Mouse (Mus musculus): ENCODE measurements around the gene Ccdc86. TPM values are rescaled to one million over a fixed set of nuclear protein-coding genes. Genes with fewer than 3 reads are reported as not detected.

The Ccdc86 gene
- polyA plus RNA-seq, 1 experiment = 25.4 TPM

DNA sequence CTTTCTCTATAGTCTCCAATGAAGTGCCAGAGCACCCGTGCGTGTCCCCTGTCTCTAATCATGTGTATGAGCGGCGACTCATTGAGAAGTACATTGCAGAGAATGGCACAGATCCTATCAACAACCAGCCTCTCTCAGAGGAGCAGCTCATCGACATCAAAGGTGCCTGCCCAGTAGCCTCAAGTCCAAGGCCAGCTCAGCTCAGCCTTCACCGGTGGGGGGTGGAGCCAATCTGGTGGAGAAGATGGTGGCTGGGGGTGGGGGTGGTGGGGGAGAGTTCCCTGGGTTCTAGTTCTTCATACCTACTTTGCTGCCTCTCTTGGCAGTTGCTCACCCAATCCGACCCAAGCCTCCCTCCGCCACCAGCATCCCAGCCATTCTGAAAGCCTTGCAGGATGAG lies 51.6 kb downstream of the Ccdc86 start:
- Histone ChIP-seq H3K4me1 (peaks cover 38% of the 10 kb centered on the region), H3K4me3 (replicated peaks) (no peak overlapping the region), H3K9me3 (no peaks in the 10 kb centered on the region), H3K27me3 (replicated peaks) (no peaks in the 10 kb centered on the region), H3K36me3 (replicated peaks; ENCODE audit: low read length) (peaks cover 57% of the 10 kb centered on the region)
- TF ChIP-seq FLI1 (IDR thresholded peaks at IDR 0.05; ENCODE audit: low read length) = no peak
- no peak for TF ChIP-seq GATA1 (IDR thresholded peaks at IDR 0.05; ENCODE audit: borderline replicate concordance, low read length)

DNA sequence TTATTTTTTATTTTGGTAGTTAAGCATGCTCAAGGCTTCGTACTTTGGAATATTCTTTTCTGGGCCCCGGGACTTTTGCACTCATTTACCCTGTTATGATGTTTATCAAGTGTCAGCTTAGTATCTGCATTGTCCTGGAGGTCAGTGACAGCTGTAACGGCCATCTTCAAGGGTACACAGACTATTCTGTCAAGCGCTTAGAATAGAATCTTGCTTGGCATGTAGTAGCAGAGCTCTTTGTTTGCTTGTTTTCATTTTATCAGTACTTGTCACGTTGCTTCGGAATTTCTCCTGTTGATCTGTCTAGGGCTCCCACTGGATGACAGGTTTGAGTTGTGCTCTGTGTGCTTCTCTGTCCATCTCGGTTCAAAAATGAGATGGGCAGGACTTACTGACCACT lies 52.2 kb downstream of the Ccdc86 start:
- Histone ChIP-seq H3K4me3 (replicated peaks) (no peak overlapping the region), H3K27me3 (replicated peaks) (no peaks in the 10 kb centered on the region), H3K36me3 (replicated peaks; ENCODE audit: low read length) (peaks cover 50% of the 10 kb centered on the region)

DNA sequence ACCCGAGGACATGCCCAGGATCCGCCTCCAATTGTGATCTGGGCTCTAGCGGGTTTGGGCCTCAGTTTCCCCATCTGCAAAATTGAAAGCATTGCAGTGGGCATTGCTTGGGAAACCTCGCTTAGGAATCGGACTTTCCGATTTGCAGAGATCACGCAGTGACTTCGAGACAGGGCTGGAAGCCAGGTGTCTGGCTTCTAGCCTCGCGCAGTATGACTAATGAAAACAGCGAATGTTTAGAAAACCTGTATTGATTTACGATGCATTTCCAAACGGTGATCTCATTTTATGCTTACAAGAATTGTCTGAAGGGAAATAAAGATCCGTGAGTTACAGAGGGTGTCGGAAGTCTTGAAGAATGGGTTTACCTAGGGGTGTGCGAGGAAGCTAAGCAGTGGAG lies 53.4 kb downstream of the Ccdc86 start:
- Histone ChIP-seq H3K27me3 (replicated peaks) (no peaks in the 10 kb centered on the region), H3K9me3 (no peaks in the 10 kb centered on the region), H3K4me3 (replicated peaks) (peak overlapping the region; percentile 96), H3K36me3 (replicated peaks; ENCODE audit: low read length) (peaks cover 39% of the 10 kb centered on the region), H3K4me1 (peaks cover 38% of the 10 kb centered on the region)
- TF ChIP-seq FLI1 (IDR thresholded peaks at IDR 0.05; ENCODE audit: low read length) (no peak), GATA1 (IDR thresholded peaks at IDR 0.05; ENCODE audit: borderline replicate concordance, low read length) (no peak)

More for the DNA sequence above, 52.2 kb downstream of the Ccdc86 start:
- H3K4me1 ChIP-seq = peaks cover 38% of the 10 kb centered on the region
- no peaks in the 10 kb centered on the region for H3K9me3 ChIP-seq
- TF ChIP-seq GATA1 (IDR thresholded peaks at IDR 0.05; ENCODE audit: borderline replicate concordance, low read length) (no peak), FLI1 (IDR thresholded peaks at IDR 0.05; ENCODE audit: low read length) (no peak)

DNA sequence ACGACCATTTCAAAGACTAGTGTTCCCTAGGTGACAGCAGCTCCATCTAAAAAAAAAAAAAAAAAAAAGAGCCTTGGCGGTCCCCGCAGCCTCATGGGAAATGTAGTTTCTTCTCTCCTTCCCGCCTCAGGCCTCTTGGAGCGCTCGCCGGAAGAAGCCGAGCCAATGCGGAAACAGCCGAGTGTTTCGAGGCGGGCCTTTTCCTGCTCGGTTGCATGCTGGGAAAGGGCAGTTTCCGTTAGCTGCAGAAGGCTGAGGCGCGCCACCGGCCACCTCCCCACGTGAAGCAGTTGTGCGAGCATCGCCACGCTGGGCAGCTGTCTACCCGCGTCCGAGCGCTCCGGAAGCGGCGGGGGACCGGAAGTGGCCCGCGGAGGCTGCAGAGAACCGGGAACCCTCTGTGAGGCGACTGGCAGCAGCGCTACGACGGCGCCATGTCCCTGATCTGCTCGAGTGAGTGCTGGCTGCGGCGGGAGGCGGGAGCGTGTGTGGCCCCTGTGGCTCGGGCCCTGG lies 54.0 kb downstream of the Ccdc86 start, which contains the start of gene Prpf19:
TSS of gene Prpf19 (plus strand) at position 216 of the 513 bp plus-strand sequence.
- peak; percentile 88 for TF ChIP-seq FLI1 (IDR thresholded peaks at IDR 0.05; ENCODE audit: low read length)
- TF ChIP-seq GATA1 (IDR thresholded peaks at IDR 0.05; ENCODE audit: borderline replicate concordance, low read length) = no peak
- peak within 1 kb of the TSS; percentile 96 for H3K4me3 ChIP-seq (replicated peaks)
- no peaks in the 10 kb centered on the region for H3K27me3 ChIP-seq (replicated peaks)
- H3K9me3 ChIP-seq = no peaks in the 10 kb centered on the region
- peaks cover 38% of the 10 kb centered on the region for H3K4me1 ChIP-seq
- H3K36me3 ChIP-seq (replicated peaks; ENCODE audit: low read length) = peaks cover 32% of the 10 kb centered on the region

GRCm38 (mm10) chr19:10892201-10892600 lies 56.9 kb downstream of the Ccdc86 start:
- TF ChIP-seq FLI1 (IDR thresholded peaks at IDR 0.05; ENCODE audit: low read length) (no peak), GATA1 (IDR thresholded peaks at IDR 0.05; ENCODE audit: borderline replicate concordance, low read length) (no peak)
- H3K9me3 ChIP-seq = peaks cover 7% of the 10 kb centered on the region
- H3K36me3 ChIP-seq (replicated peaks; ENCODE audit: low read length) = peaks cover 4% of the 10 kb centered on the region
- H3K4me3 ChIP-seq (replicated peaks) = no peak overlapping the region
- H3K27me3 ChIP-seq (replicated peaks) = peaks cover 3% of the 10 kb centered on the region
- H3K4me1 ChIP-seq = peaks cover 21% of the 10 kb centered on the region

Other genes starting within 250 kb of the Ccdc86 start
- gene Cd5, start 210.3 kb downstream of the Ccdc86 start, polyA plus RNA-seq (2012; ENCODE audit: insufficient read depth, low replicate concordance) = not detected in 2 replicates
- gene Cd6, start 119.2 kb downstream of the Ccdc86 start, polyA plus RNA-seq (2012; ENCODE audit: insufficient read depth, low replicate concordance) = not detected in 2 replicates
- gene Slc15a3, start 109.5 kb downstream of the Ccdc86 start, polyA plus RNA-seq (2012; ENCODE audit: insufficient read depth, low replicate concordance) = 13.1 and 29.4 TPM in 2 replicates
- gene Tmem132a, start 79.3 kb downstream of the Ccdc86 start, polyA plus RNA-seq (2012; ENCODE audit: insufficient read depth, low replicate concordance) = 1.0 and 2.9 TPM in 2 replicates
- gene Tmem109, start 67.3 kb downstream of the Ccdc86 start, polyA plus RNA-seq (2012; ENCODE audit: insufficient read depth, low replicate concordance) = 6.7 and 17.2 TPM in 2 replicates
- 16.9 and 54.8 TPM in 2 replicates for gene Prpf19, start 54.0 kb downstream of the Ccdc86 start, polyA plus RNA-seq (2012; ENCODE audit: insufficient read depth, low replicate concordance)
- not detected in 2 replicates for gene Zp1, start 28.6 kb downstream of the Ccdc86 start, polyA plus RNA-seq (2012; ENCODE audit: insufficient read depth, low replicate concordance)
- not detected in 2 replicates for gene Ptgdr2, start 12.1 kb downstream of the Ccdc86 start, polyA plus RNA-seq (2012; ENCODE audit: insufficient read depth, low replicate concordance)
- not detected in 2 replicates for gene Ms4a10, start 25.4 kb upstream of the Ccdc86 start, polyA plus RNA-seq (2012; ENCODE audit: insufficient read depth, low replicate concordance)
- not detected in 2 replicates for gene Ms4a15, start 44.0 kb upstream of the Ccdc86 start, polyA plus RNA-seq (2012; ENCODE audit: insufficient read depth, low replicate concordance)
- gene Ms4a18, start 68.8 kb upstream of the Ccdc86 start, polyA plus RNA-seq (2012; ENCODE audit: insufficient read depth, low replicate concordance) = not detected in 2 replicates
- not detected in 2 replicates for gene Ms4a8a, start 131.8 kb upstream of the Ccdc86 start, polyA plus RNA-seq (2012; ENCODE audit: insufficient read depth, low replicate concordance)
- gene 1700017D01Rik, start 181.6 kb upstream of the Ccdc86 start, polyA plus RNA-seq (2012; ENCODE audit: insufficient read depth, low replicate concordance) = not detected in 2 replicates
- gene 1700025F22Rik, start 216.1 kb upstream of the Ccdc86 start, polyA plus RNA-seq (2012; ENCODE audit: insufficient read depth, low replicate concordance) = not detected in 2 replicates
- gene Ms4a13, start 247.5 kb upstream of the Ccdc86 start, polyA plus RNA-seq (2012; ENCODE audit: insufficient read depth, low replicate concordance) = not detected in 2 replicates

Data from megakaryocyte, embryonic 14.5 days (primary cell).